Mouse (Mus musculus) embryonic fibroblast, embryonic 13.5 days (primary cell): ENCODE measurements around the gene Slc43a2. TPM values are rescaled to one million over a fixed set of nuclear protein-coding genes. Genes with fewer than 3 reads are reported as not detected.

ENCODE experiments used
- H3K27ac ChIP-seq: 2 replicates; pipeline ENCODE4 v1.5.1; 2012; ENCODE audit warnings: low read length, control low read depth, inconsistent platforms; ENCODE audit not compliant: insufficient read depth
- H3K4me1 ChIP-seq: 2 replicates; pipeline ENCODE4 v1.6.1; 2011; ENCODE audit warnings: low read length; ENCODE audit not compliant: control insufficient read depth, insufficient read depth
- H3K4me3 ChIP-seq: 2 replicates; pipeline ENCODE4 v1.5.1; 2011; ENCODE audit warnings: mild to moderate bottlenecking, control low read depth, low read length; ENCODE audit not compliant: insufficient read depth
- CTCF ChIP-seq: IDR thresholded peaks from 2 replicates; pipeline ENCODE4 v1.5.1; 2011; ENCODE audit warnings: mild to moderate bottlenecking, control low read depth, low read length, moderate library complexity, borderline replicate concordance; ENCODE audit not compliant: insufficient read depth
- POLR2A ChIP-seq: IDR thresholded peaks from 2 replicates; pipeline ENCODE4 v1.6.1; 2011; ENCODE audit warnings: low read depth, mild to moderate bottlenecking, control low read depth, low read length, moderate library complexity
- polyA plus RNA-seq: library from polyadenylated mRNA; stranded (reverse); fragments of >200 nt; gene quantifications from 2 replicates; pipeline ENCODE4 v1.2.4, GENCODE M21; 2011; ENCODE audit warnings: low read depth; ENCODE audit not compliant: missing spikeins, insufficient read length

The Slc43a2 gene
- polyA plus RNA-seq, 1 experiment, result 6.9 TPM

DNA sequence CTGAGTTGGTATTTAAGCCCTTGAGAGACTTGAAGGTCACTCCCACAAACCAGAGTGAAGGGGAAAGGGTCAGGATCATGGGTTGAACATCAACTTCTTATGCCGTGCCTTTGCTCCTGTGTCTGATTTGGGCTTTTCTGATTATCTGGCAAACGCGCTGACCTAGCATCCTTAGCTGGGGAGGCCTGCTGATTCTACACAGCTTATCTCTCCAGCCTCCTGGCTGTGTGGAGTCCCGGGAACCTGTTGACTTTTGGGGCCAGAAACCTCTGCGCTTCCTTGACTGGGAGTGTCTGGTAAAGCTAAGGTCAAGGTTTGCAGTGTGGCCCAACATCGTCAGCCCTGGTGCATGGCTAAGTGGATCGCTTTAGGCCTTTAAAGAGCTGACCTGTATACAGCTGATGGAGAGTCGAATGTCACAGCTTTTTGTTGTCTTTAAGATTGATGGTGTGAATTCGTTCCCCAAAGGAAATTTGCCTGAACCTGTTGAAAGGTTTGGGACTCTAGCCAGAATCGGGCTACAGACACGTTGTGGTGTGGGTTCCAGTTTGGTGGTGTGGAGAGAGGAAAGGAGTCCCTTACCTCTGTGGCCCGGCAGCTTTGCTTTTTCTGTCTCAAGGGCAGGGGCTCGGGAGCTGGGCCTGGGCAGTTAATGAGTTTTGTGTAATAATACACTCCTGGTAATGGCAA lies 3.8 kb downstream of the Slc43a2 start:
- TF ChIP-seq POLR2A (no peak), CTCF (no peak)
- H3K4me1 ChIP-seq, result no peaks in the 10 kb centered on the region
- H3K27ac ChIP-seq, result no peak overlapping the region
- no peak overlapping the region for H3K4me3 ChIP-seq

DNA sequence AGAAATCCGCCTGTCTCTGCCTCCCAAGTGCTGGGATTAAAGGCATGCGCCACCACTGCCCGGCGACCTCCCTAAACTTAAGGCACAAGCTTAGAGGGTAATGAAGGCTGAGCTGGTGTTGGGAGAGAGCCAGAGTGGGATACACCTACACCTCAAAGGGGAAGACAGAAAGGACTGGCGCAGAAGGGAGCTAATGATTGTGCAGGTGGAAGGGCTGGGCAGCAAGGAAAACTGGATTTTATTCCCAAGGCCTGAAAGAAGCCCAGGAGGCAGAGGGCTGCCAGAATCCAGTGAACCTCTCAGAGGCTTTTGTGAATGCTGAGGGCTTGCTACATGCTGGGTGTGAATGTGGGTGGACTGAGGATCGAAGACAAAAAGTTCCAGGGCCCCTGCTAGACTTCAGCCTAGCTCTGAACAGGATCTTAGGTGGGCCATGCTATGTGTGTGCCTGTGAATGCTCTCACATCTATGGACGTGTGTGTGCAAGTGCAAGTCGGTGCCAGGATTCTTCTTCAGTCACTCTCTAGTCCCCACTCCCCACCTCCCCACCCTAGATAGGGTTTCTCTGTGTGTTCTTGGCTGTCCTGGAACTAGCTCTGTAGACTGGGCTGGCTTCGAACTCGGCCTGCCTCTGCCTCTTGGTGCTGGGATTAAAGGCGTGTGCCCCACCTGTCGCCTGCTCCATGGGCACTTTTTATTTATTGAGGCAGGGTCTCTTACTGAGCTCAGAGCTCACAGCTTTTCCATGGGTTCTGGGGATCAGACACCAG lies 4.9 kb downstream of the Slc43a2 start:
- no peak for TF ChIP-seq CTCF
- no peak for TF ChIP-seq POLR2A
- no peak overlapping the region for H3K4me3 ChIP-seq
- H3K27ac ChIP-seq, result no peak overlapping the region
- H3K4me1 ChIP-seq, result no peaks in the 10 kb centered on the region

DNA sequence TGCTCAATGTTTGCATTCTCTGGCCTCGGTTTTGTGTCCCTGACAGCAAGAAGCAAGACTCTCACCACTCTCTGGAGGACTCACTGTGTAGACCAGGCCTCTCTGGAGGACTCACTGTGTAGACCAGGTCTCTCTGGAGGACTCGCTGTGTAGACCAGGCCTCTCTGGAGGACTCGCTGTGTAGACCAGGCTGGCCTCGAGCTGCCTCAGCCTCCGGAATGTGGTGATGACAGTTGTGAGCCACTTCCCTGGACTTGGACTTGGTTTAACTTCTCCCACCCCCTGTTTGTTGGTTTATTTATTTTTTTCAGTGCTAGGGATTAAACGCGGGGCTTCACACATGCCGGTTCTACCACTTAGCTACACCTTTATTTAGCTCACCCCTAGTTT lies 5.5 kb downstream of the Slc43a2 start:
- Histone ChIP-seq H3K27ac (no peak overlapping the region), H3K4me1 (no peaks in the 10 kb centered on the region), H3K4me3 (no peak overlapping the region)
- TF ChIP-seq POLR2A, result no peak
- TF ChIP-seq CTCF, result no peak

DNA sequence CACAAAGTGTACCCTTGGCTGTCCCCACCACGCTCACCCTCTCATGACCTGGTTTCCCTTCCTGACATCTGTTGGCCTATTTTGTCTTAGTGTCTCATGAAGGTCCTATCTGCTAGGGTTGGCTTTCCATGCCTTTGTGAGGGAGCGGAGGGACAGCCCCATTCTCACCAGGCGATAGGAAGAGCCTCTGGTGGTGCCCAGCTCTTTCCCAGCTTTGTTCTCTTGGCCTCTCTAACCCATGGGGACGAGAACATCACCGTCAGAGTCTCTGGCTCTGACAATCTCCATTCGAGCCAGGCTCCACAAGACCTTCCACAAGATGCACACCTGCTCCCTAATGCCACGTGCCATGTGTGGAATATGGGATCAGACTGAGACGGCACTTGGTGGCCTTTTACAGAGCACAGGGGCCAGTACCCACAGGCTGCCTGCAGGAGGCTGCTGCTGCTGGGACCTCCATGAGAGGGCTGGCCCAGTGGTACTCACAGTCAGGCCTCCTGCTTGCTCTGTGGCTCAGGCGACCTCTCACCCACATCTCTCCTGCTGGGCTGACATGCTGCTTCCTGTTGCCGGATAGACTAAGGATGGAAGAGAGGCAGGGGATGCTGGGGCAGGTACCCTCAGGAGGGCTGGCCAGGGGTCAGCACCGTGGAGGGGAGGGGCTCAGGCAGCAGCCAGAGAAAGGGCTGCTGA lies 6.1 kb downstream of the Slc43a2 start:
- no peaks in the 10 kb centered on the region for H3K4me1 ChIP-seq
- H3K27ac ChIP-seq, result no peak overlapping the region
- no peak overlapping the region for H3K4me3 ChIP-seq
- TF ChIP-seq CTCF, result no peak
- no peak for TF ChIP-seq POLR2A

DNA sequence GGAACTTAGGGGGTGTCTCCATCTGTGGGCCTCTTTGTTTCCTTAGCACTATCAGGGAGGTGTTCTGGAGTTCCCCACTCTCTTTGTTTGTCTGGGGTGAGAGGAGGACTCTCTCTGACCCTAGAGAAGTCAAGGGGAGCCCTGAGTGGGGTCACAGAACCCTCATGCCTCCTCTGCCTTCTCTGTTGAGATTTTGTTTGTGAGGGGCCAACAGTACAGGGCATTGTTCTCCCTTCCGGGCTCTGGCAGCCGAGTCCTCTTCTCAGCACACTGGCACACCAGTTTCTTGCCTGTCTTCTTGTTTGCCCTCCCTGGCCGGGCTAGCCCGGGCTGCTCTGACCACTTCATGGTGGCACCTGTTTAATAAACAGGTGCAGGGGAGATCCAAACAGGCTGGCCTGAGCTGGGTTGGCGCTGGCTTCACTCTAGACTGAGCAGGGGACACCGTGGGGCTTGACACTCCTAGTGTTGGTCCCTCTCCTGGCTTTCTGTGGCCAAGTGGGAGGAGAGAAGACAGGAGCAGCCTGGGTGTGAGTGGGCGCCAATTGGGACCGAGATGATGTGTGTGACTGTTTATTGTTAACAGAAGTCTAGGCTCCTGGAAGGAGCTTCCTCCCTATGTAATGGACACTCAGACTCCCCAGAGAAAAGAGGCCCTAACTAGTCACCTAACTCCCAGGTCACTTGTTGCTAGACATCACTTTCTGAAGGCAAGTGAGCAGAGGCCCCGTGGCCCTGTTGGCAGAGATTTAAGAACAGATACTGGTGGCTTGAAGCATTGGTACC lies 6.9 kb downstream of the Slc43a2 start:
- no peak for TF ChIP-seq CTCF
- no peak for TF ChIP-seq POLR2A
- no peak overlapping the region for H3K4me3 ChIP-seq
- no peak overlapping the region for H3K27ac ChIP-seq
- no peaks in the 10 kb centered on the region for H3K4me1 ChIP-seq

DNA sequence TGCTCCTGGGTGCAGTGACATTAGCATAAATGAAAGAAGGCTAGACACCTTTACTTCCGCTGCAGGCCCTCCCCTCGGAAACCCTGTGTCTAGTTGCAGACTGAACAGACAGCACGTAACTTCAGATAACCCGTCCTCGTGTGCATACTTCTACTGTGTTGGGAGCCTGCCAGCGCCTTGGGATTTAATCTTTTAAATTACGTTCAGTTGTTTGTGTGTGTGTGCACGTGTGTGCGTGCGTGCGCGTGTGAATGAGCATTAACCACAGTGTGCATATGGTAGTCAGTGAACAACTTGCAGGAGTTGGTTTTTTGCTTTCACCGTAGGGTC lies 7.4 kb downstream of the Slc43a2 start:
- H3K27ac ChIP-seq, result no peak overlapping the region
- TF ChIP-seq POLR2A (no peak), CTCF (no peak)
- no peaks in the 10 kb centered on the region for H3K4me1 ChIP-seq
- no peak overlapping the region for H3K4me3 ChIP-seq

DNA sequence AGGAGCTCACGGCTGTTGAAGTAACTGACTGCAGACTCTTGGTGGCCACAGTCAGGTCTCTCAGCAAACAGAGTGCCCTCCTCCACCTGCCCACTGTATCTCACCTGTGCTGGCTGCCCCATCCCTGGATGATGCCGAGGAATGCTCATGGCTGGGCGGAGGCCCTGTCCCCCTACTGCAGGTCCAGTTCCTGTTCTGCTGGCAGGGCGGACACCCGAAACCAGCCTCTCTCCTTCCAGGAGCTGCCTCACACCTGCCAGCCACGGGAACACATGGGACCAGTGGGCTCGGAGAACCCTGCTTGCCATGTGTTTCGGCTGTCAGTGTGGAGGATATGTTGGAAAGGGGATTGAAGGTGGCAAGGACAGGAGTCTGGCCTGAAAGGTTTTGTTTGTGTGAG lies 8.7 kb downstream of the Slc43a2 start:
- H3K4me3 ChIP-seq, result no peak overlapping the region
- no peaks in the 10 kb centered on the region for H3K4me1 ChIP-seq
- H3K27ac ChIP-seq, result no peak overlapping the region
- TF ChIP-seq POLR2A (no peak), CTCF (no peak)

DNA sequence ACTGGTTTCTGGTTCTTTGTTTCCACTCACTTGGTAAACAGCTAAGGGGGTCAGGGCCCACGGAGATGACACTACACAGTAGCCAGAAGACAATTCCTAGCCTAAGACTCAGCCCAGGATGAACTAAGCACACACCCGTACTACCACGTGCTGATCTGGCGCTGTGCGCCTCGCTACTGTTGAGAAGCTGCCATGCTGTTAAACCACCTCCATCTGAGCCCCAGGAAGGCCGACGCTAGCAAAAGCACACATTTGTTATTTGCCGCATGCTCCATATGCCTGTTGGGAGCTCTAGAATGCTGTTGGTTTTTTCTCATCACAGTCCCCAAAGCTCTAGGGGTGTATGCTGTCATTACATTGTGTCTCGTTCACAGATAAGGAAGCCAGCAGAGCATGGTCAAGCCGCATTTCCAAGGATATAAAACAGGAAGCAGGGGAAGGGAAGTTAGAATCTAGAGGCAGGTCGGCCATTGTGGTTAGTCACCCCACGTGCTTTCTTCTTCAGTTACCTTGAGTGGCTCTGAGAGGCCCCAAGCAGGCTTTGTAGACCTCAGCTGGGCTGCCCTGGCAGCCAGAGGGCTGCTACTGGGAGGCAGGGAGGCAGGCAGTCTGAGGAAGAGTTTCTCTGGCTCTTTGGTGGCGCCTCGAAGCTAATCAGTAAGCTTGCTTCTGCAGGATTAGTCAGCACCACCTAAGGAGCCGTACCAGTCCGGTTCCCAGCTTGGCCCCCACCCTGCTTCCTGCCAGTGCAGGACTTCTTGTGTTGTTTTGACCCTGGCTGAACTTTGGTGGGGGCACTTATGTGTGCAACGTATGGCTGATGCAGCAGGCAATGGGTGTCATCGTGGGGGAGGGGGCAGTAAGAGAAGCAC lies 9.5 kb downstream of the Slc43a2 start:
- Histone ChIP-seq H3K4me1 (no peaks in the 10 kb centered on the region), H3K4me3 (no peak overlapping the region), H3K27ac (no peak overlapping the region)
- TF ChIP-seq POLR2A (no peak), CTCF (no peak)

DNA sequence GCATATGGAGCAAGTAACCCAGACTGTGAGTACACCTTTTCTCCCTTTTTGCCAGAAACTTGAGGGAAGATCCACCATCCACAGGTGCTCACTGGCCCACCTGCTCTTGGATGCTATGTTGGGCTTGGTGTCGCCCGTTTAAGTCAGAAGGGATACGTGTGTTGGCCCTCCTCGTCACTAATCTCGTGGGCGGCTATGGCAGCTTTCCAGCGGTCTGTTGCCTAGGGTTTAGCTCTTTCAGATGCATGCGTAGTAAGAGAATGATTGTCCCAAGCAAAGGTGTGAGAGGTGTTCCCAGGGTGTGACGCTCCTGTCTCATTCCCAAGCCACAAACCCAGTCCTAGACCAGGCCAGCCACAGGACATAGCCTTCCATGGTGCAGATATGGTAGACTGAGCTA lies 13.2 kb downstream of the Slc43a2 start:
- H3K27ac ChIP-seq, result no peak overlapping the region
- no peak overlapping the region for H3K4me3 ChIP-seq
- TF ChIP-seq CTCF (no peak), POLR2A (no peak)
- no peaks in the 10 kb centered on the region for H3K4me1 ChIP-seq
